Mouse (Mus musculus) erythroblast, embryonic 14.5 days (primary cell): ENCODE data around the gene 4933411K16Rik.

ENCODE experiments used
- GATA1 ChIP-seq: IDR thresholded peaks from 2 replicates; pipeline ENCODE4 v1.6.1; 2012; ENCODE audit warnings: low read length, inconsistent platforms, mixed read lengths
- TAL1 ChIP-seq: IDR thresholded peaks from 3 replicates; pipeline ENCODE4 v1.6.1; 2012; ENCODE audit warnings: low read length, inconsistent platforms, mixed read lengths

- TF ChIP-seq GATA1, result no peak
- no peak for TF ChIP-seq TAL1
Measured at GRCm38 (mm10) chr19:42061443-42061842, 9.4 kb downstream of the 4933411K16Rik start.
